Mouse (Mus musculus): ENCODE measurements at regions not wholly inside any gene's neighbourhood (a gene's known extent, or its start where the extent isn't known, plus 50 kb on each side); places are given as distances from the start of the nearest gene placed in this dataset.
A peak's percentile ranks its signal among the peaks of the same experiment; 100 is the strongest.

- DNase-seq (ENCODE audit: low spot score), result no peak
Observed at GRCm38 (mm10) chr12:59599785-59600184, 380.3 kb upstream of the Fbxo33 start.

GRCm38 (mm10) chr12:59589354-59589753, 369.8 kb upstream of the Fbxo33 start:
- DNase-seq (ENCODE audit: low spot score), result no peak

GRCm38 (mm10) chr12:59582587-59582986, 363.1 kb upstream of the Fbxo33 start:
- no peak for DNase-seq (ENCODE audit: low spot score)

GRCm38 (mm10) chr12:59579694-59580093, 360.2 kb upstream of the Fbxo33 start:
- DNase-seq (ENCODE audit: low spot score), result no peak

- DNase-seq (ENCODE audit: low spot score), result no peak
Observed at GRCm38 (mm10) chr12:59563960-59564359, 344.4 kb upstream of the Fbxo33 start.

GRCm38 (mm10) chr12:59539788-59540187, 320.3 kb upstream of the Fbxo33 start:
- no peak for DNase-seq (ENCODE audit: low spot score)

- no peak for DNase-seq (ENCODE audit: low spot score)
Observed at GRCm38 (mm10) chr12:59530521-59530920, 311.0 kb upstream of the Fbxo33 start.

GRCm38 (mm10) chr12:59523368-59523767, 303.8 kb upstream of the Fbxo33 start:
- no peak for DNase-seq (ENCODE audit: low spot score)

- no peak for DNase-seq (ENCODE audit: low spot score)
Observed at GRCm38 (mm10) chr12:59521946-59522345, 302.4 kb upstream of the Fbxo33 start.

GRCm38 (mm10) chr12:59509857-59510256, 290.3 kb upstream of the Fbxo33 start:
- DNase-seq (ENCODE audit: low spot score), result no peak

GRCm38 (mm10) chr12:59509175-59509574, 289.6 kb upstream of the Fbxo33 start:
- DNase-seq (ENCODE audit: low spot score), result no peak

- DNase-seq (ENCODE audit: low spot score), result no peak
Observed at GRCm38 (mm10) chr12:59507431-59507830, 287.9 kb upstream of the Fbxo33 start.

- DNase-seq (ENCODE audit: low spot score), result no peak
Observed at GRCm38 (mm10) chr12:59497434-59497833, 277.9 kb upstream of the Fbxo33 start.

GRCm38 (mm10) chr12:59488019-59488418, 268.5 kb upstream of the Fbxo33 start:
- no peak for DNase-seq (ENCODE audit: low spot score)

GRCm38 (mm10) chr12:59487507-59487906, 268.0 kb upstream of the Fbxo33 start:
- no peak for DNase-seq (ENCODE audit: low spot score)

GRCm38 (mm10) chr12:59460997-59461961, 241.8 kb upstream of the Fbxo33 start:
- DNase-seq (ENCODE audit: low spot score), result no peak

GRCm38 (mm10) chr12:59456175-59456851, 236.8 kb upstream of the Fbxo33 start:
- DNase-seq (ENCODE audit: low spot score), result no peak

- no peak for DNase-seq (ENCODE audit: low spot score)
Observed at GRCm38 (mm10) chr12:59415051-59415450, 195.5 kb upstream of the Fbxo33 start.

GRCm38 (mm10) chr12:59411491-59411890, 192.0 kb upstream of the Fbxo33 start:
- no peak for DNase-seq (ENCODE audit: low spot score)

GRCm38 (mm10) chr12:59391103-59391502, 171.6 kb upstream of the Fbxo33 start:
- no peak for DNase-seq (ENCODE audit: low spot score)

GRCm38 (mm10) chr12:59382812-59383211, 163.3 kb upstream of the Fbxo33 start:
- peak; percentile 15 for DNase-seq (ENCODE audit: low spot score)

GRCm38 (mm10) chr12:59341586-59341985, 122.1 kb upstream of the Fbxo33 start:
- DNase-seq (ENCODE audit: low spot score), result no peak

- no peak for DNase-seq (ENCODE audit: low spot score)
Observed at GRCm38 (mm10) chr12:59330753-59331152, 111.2 kb upstream of the Fbxo33 start.
